Mouse (Mus musculus) cerebellum, adult 2 months (tissue): Measurements from ENCODE around the gene Adgrd1.

Source experiments
- CTCF ChIP-seq: fragments of 200-500 bp; IDR thresholded peaks from 2 replicates; pipeline ENCODE4 v1.5.1; 2011; ENCODE audit warnings: low read depth, mild to moderate bottlenecking, control low read depth, low read length, moderate library complexity, borderline replicate concordance; ENCODE audit not compliant: insufficient read depth
- POLR2A ChIP-seq: fragments of 200-500 bp; IDR thresholded peaks from 2 replicates; pipeline ENCODE4 v1.6.1; 2011; ENCODE audit warnings: low read length, control low read depth, borderline replicate concordance; ENCODE audit not compliant: insufficient read depth

- TF ChIP-seq CTCF (peak; percentile 99), POLR2A (no peak)
Measured at GRCm38 (mm10) chr5:129177697-129178511, 81.4 kb downstream of the Adgrd1 start.
